Mouse (Mus musculus) liver, embryonic 13.5 days (tissue): ENCODE measurements around the gene Spag16. TPM values are rescaled to one million over a fixed set of nuclear protein-coding genes. Genes with fewer than 3 reads are reported as not detected.

Experiments used
- ATAC-seq: fragments of 200-750 bp; cut with Nextera tagmentation; 2 replicates; pipeline ENCODE4 v1.8.0; 2017; ENCODE audit warnings: low read depth, mild to moderate bottlenecking, moderate number of reproducible peaks, moderate library complexity
- DNase-seq: peaks from one replicate; pipeline ENCODE4 v3.0.0; 2022
- H3K27ac ChIP-seq: fragments of 300-500 bp; sonication (generic); 2 replicates; pipeline ENCODE4 v1.5.1; 2015; ENCODE audit warnings: moderate library complexity, mild to moderate bottlenecking, inconsistent platforms
- H3K27me3 ChIP-seq: fragments of 300-500 bp; sonication (generic); 2 replicates; pipeline ENCODE4 v1.6.1; 2015; ENCODE audit warnings: mild to moderate bottlenecking, inconsistent platforms
- H3K36me3 ChIP-seq: fragments of 300-500 bp; sonication (generic); 2 replicates; pipeline ENCODE4 v1.6.1; 2015; ENCODE audit warnings: mild to moderate bottlenecking, inconsistent platforms
- H3K4me1 ChIP-seq: fragments of 300-500 bp; sonication (generic); replicated peaks from 2 replicates; pipeline ENCODE4 v1.6.1; 2015; ENCODE audit warnings: inconsistent platforms
- H3K4me2 ChIP-seq: fragments of 300-500 bp; sonication (generic); 2 replicates; pipeline ENCODE4 v1.6.1; 2015; ENCODE audit warnings: inconsistent platforms, mild to moderate bottlenecking, moderate library complexity
- H3K4me3 ChIP-seq: fragments of 300-500 bp; sonication (generic); replicated peaks from 2 replicates; pipeline ENCODE4 v1.5.1; 2015; ENCODE audit warnings: mild to moderate bottlenecking, inconsistent platforms
- H3K9ac ChIP-seq: fragments of 300-500 bp; sonication (generic); 2 replicates; pipeline ENCODE4 v1.6.1; 2015; ENCODE audit warnings: mild to moderate bottlenecking, inconsistent platforms
- H3K9me3 ChIP-seq: fragments of 300-500 bp; sonication (generic); replicated peaks from 2 replicates; pipeline ENCODE4 v1.6.1; 2016; ENCODE audit warnings: inconsistent platforms
- WGBS: fragments of 180-500 bp; shearing (Covaris S2); methylation state at CpG from one replicate; pipeline ENCODE4 v1.1.7; 2015; ENCODE audit not compliant: insufficient replicate concordance; 5-methylcytosine and 5-hydroxymethylcytosine counted together
- polyA plus RNA-seq: library from polyadenylated mRNA; unstranded; fragments of >200 nt; fragmentation: Nextera tagmentation; extraction: Ambion mirVana; gene quantifications from 2 replicates; pipeline ENCODE4 v1.2.1, GENCODE M21; 2015

The Spag16 gene
- polyA plus RNA-seq, 1 experiment from 2014 or later = not detected

DNA sequence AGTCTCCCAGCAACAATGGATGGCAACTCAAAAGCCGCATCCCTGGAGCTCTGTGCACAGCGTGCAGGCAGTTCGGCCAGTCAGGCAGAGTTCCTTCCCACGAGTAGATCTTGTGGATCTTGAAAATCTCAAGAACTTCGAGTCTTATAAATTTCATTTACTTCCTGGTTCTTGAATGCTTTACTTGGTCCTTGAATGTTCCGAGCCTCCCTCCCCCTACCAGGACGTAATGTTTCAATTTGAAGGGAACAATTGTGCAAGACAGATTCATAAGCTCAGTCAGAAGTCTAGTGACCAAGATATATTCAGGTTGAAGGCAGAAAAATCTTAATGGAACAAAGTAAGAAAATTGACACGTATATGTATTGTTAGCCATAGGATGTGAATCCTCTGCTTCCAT is 277.9 kb downstream of the Spag16 start:
- H3K9me3 ChIP-seq = no peaks in the 10 kb centered on the region
- 69% methylated on average over 8 of the region's 8 CpGs for WGBS

GRCm38 (mm10) chr1:70116212-70116982 is 289.6 kb downstream of the Spag16 start:
- no peak for ATAC-seq
- Histone ChIP-seq H3K4me1 (no peaks in the 10 kb centered on the region), H3K4me2 (no peak overlapping the region), H3K9me3 (no peaks in the 10 kb centered on the region), H3K4me3 (no peak overlapping the region), H3K27me3 (no peaks in the 10 kb centered on the region), H3K9ac (no peak overlapping the region), H3K36me3 (no peaks in the 10 kb centered on the region), H3K27ac (no peak overlapping the region)
- WGBS = 56% methylated on average over 4 of the region's 4 CpGs
- DNase-seq = no peak

More for the DNA sequence above, 277.9 kb downstream of the Spag16 start:
- ATAC-seq (no peak), DNase-seq (no peak)
- Histone ChIP-seq H3K27me3 (no peaks in the 10 kb centered on the region), H3K4me3 (no peak overlapping the region), H3K27ac (no peak overlapping the region), H3K36me3 (no peaks in the 10 kb centered on the region), H3K4me1 (no peaks in the 10 kb centered on the region), H3K4me2 (no peak overlapping the region), H3K9ac (no peak overlapping the region)

DNA sequence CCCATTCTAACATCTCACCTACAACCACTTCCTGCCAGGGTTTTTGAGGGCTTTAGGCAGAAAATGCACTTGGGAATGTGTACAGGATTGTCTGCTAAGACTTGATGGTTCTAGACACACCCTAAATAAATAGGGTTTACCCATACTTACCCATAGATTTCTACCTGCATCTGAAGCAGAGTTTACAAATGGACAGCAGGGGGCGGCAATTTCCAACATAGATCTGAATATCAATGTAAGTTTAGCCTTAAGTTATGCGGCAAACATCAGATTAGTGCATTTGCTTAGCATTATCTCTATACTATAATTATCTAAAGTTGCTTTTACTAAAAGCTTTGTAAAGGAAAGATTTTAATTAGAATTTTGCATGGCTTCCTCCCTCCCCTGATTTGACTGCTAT is 301.3 kb downstream of the Spag16 start:
- no peak overlapping the region for H3K9ac ChIP-seq
- no peaks in the 10 kb centered on the region for H3K4me1 ChIP-seq
- H3K4me2 ChIP-seq = no peak overlapping the region
- H3K27ac ChIP-seq = no peak overlapping the region
- H3K36me3 ChIP-seq = no peaks in the 10 kb centered on the region
- no peaks in the 10 kb centered on the region for H3K27me3 ChIP-seq
- WGBS = 42% methylated on average over 2 of the region's 2 CpGs
- no peak for ATAC-seq
- no peak overlapping the region for H3K4me3 ChIP-seq
- no peak for DNase-seq
- no peaks in the 10 kb centered on the region for H3K9me3 ChIP-seq

- Histone ChIP-seq H3K27ac (no peak overlapping the region), H3K9ac (no peak overlapping the region), H3K4me1 (no peaks in the 10 kb centered on the region), H3K4me2 (no peak overlapping the region), H3K27me3 (no peaks in the 10 kb centered on the region), H3K36me3 (no peaks in the 10 kb centered on the region), H3K4me3 (no peak overlapping the region), H3K9me3 (no peaks in the 10 kb centered on the region)
- ATAC-seq (no peak), DNase-seq (no peak)
- 57% methylated on average over 2 of the region's 2 CpGs for WGBS
Observed at GRCm38 (mm10) chr1:70135547-70135946, 308.8 kb downstream of the Spag16 start.

DNA sequence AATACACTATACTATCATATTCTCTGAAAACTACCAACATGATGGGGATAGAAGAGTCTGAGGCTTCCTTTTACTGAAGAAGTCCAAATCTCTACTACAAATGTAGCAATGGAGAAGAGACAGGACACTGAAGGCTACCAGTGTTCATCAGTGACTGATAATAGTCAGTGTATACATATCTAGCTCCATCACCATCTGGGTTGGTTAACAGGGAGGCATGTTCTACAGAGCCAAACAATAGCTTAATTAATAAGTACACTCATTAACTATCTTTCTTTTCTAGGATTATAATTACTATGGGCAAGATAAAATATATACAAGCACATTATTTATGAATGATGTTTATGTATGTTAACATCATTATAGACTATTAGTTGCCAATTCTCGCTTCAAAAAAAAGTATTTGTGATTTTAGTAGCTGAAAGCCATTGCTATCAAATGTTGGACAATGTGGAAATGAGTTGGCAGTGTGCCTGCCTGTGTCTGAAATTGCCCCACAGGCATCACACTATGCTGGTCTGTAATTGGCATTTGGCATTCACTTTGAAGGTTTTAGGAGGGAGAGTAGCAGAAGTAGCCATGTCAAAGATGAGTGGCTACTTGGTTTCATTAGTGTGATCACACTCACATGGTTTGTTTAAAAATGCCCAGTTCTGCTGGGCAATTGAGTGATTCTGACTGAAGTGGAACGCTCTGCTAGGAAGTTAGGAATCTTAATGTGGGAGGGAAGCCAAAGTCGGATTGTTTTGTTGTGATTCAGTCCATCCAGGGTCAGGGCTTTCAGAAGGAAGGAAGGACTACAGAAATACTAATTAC is 338.8 kb downstream of the Spag16 start:
- Histone ChIP-seq H3K4me3 (no peak overlapping the region), H3K4me2 (no peak overlapping the region), H3K9ac (no peak overlapping the region), H3K27ac (no peak overlapping the region), H3K4me1 (no peaks in the 10 kb centered on the region), H3K36me3 (no peaks in the 10 kb centered on the region), H3K27me3 (no peaks in the 10 kb centered on the region), H3K9me3 (no peaks in the 10 kb centered on the region)
- DNase-seq (no peak), ATAC-seq (no peak)
- WGBS = 56% methylated on average over 3 of the region's 3 CpGs

DNA sequence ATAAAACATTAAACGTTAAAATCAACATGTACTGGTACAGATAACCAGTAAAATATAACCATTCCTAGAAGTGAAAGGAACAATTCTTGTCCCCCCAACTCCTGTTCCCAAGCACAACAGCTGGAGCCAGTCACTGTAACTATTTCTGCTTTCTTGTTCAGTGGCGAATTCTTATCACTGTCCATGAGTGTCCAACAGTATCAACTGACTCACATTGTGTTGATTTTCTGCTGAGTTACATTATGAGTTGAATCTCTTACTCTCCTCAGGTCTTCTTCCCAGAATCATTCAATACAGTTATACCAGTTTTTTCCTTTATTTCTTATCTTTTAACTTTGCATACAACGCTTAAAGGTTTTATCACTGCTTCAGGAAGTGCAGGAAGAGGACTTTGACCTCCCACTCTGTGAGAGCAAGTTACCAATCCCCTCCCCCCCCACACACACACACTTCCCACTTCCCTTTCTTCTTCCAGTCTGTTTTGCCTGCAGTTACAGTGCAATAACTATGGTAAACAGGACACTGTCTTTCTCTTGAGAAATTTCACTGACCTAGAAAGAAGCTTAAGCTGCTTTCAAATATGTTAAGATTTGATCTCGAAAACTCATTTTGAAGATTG is 353.5 kb downstream of the Spag16 start:
- DNase-seq (no peak), ATAC-seq (peak; percentile 58)
- Histone ChIP-seq H3K27me3 (no peaks in the 10 kb centered on the region), H3K4me2 (no peak overlapping the region), H3K4me3 (no peak overlapping the region), H3K36me3 (no peaks in the 10 kb centered on the region), H3K9ac (no peak overlapping the region), H3K4me1 (0 out of 2 replicates have a peak, but pooled peaks cover 3% of the 10 kb centered on the region), H3K27ac (no peak overlapping the region), H3K9me3 (no peaks in the 10 kb centered on the region)
- 21% methylated on average over 4 of the region's 4 CpGs for WGBS

- H3K9me3 ChIP-seq = no peaks in the 10 kb centered on the region
- no peaks in the 10 kb centered on the region for H3K36me3 ChIP-seq
- DNase-seq (no peak), ATAC-seq (no peak)
- H3K27ac ChIP-seq = no peak overlapping the region
- WGBS = 66% methylated on average over 9 of the region's 9 CpGs
- H3K4me3 ChIP-seq = no peak overlapping the region
- no peak overlapping the region for H3K9ac ChIP-seq
- no peak overlapping the region for H3K4me2 ChIP-seq
- no peaks in the 10 kb centered on the region for H3K4me1 ChIP-seq
- no peaks in the 10 kb centered on the region for H3K27me3 ChIP-seq
Observed at GRCm38 (mm10) chr1:70264815-70265214, 438.0 kb downstream of the Spag16 start.

DNA sequence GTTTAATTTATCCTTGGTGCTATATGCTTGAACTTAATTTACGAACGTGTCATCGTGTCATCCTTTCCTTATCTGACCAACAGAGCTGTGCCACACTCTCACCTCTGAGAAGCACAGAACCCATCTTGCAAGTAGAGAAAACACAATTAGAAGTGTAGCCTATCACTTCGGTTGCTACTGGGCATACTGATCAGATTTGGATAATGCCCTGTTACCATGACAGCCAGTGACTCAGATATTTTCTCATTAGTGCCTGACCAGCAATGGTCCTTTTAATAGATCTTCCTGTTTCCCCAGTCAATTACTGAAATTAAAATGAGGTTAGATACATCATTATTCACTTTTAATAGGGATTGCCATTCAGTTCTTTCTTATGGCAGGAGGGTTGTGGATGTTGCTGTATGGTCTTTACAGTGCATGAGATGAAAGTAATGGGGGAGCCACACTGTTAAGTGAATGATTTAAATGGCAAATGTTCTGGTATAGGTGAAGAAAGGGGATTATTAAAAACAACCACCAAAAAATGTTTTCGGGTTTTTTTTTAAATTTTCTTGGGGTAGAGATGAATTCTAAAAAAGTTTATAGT is 439.2 kb downstream of the Spag16 start:
- Histone ChIP-seq H3K27me3 (no peaks in the 10 kb centered on the region), H3K36me3 (no peaks in the 10 kb centered on the region), H3K27ac (no peak overlapping the region), H3K9ac (no peak overlapping the region), H3K4me2 (no peak overlapping the region), H3K9me3 (no peaks in the 10 kb centered on the region), H3K4me1 (no peaks in the 10 kb centered on the region), H3K4me3 (no peak overlapping the region)
- DNase-seq = no peak
- WGBS = 65% methylated on average over 5 of the region's 5 CpGs
- no peak for ATAC-seq

GRCm38 (mm10) chr1:70270139-70270538 is 443.4 kb downstream of the Spag16 start:
- Histone ChIP-seq H3K36me3 (no peaks in the 10 kb centered on the region), H3K9me3 (no peaks in the 10 kb centered on the region), H3K27me3 (no peaks in the 10 kb centered on the region), H3K4me2 (no peak overlapping the region), H3K27ac (no peak overlapping the region), H3K4me1 (no peaks in the 10 kb centered on the region), H3K4me3 (no peak overlapping the region), H3K9ac (no peak overlapping the region)
- ATAC-seq (no peak), DNase-seq (no peak)
- 9% methylated on average over 8 of the region's 8 CpGs for WGBS

DNA sequence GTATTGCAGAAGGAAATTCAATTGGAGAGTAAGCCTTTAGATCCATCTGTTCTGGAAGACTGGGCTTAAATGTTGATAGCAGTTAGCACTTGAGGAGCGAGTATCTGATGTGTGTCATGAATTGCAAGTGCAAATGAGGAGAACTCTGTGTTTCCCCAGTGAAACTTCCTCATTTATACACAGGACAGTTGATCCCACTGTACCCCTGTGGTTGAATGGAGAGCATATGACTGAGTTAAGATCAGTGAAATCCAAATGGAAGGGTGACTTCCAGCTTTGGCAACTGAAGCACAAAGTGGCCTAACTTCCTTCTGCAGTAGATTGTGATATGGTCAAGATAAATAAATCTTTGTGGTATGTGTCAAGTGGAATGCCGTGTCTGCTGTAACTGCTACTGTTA is 446.0 kb downstream of the Spag16 start:
- no peak overlapping the region for H3K4me3 ChIP-seq
- no peak for DNase-seq
- WGBS = 52% methylated on average over 2 of the region's 2 CpGs
- no peak for ATAC-seq
- H3K27me3 ChIP-seq = no peaks in the 10 kb centered on the region
- H3K4me2 ChIP-seq = no peak overlapping the region
- H3K27ac ChIP-seq = no peak overlapping the region
- H3K36me3 ChIP-seq = no peaks in the 10 kb centered on the region
- H3K9me3 ChIP-seq = no peaks in the 10 kb centered on the region
- no peaks in the 10 kb centered on the region for H3K4me1 ChIP-seq
- no peak overlapping the region for H3K9ac ChIP-seq

- no peak for ATAC-seq
- Histone ChIP-seq H3K9me3 (no peaks in the 10 kb centered on the region), H3K36me3 (no peaks in the 10 kb centered on the region), H3K27ac (no peak overlapping the region), H3K4me3 (no peak overlapping the region), H3K4me1 (no peaks in the 10 kb centered on the region), H3K4me2 (no peak overlapping the region), H3K9ac (no peak overlapping the region), H3K27me3 (no peaks in the 10 kb centered on the region)
- no peak for DNase-seq
- WGBS = 66% methylated on average over 2 of the region's 2 CpGs
Observed at GRCm38 (mm10) chr1:70279296-70279695, 452.5 kb downstream of the Spag16 start.
